Mouse (Mus musculus) urinary bladder, postnatal 4 days (tissue): ENCODE measurements at regions not wholly inside any gene's neighbourhood (a gene's known extent, or its start where the extent isn't known, plus 50 kb on each side); places are given as distances from the start of the nearest gene placed in this dataset.

Experiments used
- DNase-seq, 2 experiments: peaks; one replicate each; pipeline ENCODE4 v3.0.0; 2021 to 2022; ENCODE audit warnings: low spot score in 2 of 2

DNA sequence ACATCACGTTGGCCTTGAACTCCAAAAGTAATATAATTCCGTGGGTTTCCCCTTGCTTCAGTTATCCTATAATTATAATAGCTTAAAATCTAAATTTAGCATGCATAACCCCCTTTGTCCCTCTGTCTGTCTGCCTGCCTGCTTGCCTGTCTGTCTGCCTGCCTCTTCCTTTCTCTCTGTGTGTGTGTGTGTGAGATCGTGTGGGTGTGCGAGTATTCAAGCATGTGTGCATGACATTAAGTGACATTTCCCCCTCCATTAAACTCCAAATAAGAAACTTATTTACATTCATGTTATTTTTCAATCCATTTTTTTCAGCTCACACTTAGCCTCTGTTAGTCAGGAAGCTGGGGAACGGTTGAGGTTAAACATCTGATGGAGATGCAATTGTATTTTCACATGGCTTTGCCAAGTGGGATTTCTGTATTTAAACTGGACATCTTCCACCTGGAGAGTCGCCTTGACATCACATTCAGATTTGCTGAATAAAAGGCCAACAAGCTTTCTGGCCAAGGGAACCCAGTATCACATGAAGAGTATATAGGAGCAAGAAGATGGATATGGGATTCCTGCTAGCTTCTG, 130.8 kb upstream of the Map3k1 start:
- no peak for DNase-seq

DNA sequence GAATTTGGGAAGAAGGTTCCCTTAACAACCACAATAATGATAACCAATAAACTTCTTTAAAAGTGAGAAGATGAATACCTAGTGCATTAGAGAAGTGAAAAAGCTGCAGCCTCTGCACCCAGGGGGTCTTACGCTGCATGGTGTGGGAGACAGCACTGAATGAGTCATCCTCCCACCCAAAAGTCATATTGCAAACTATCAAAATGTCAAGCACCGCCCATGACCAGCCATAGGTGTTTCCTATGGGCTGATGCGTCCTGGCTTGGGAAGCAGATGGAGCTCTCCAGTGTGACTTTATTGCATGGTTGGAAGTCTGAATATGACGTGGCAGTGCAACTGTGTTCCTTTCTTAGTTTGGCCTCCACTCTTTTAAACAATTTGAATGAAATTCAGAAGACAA, 131.5 kb upstream of the Map3k1 start:
- no peak for DNase-seq

DNA sequence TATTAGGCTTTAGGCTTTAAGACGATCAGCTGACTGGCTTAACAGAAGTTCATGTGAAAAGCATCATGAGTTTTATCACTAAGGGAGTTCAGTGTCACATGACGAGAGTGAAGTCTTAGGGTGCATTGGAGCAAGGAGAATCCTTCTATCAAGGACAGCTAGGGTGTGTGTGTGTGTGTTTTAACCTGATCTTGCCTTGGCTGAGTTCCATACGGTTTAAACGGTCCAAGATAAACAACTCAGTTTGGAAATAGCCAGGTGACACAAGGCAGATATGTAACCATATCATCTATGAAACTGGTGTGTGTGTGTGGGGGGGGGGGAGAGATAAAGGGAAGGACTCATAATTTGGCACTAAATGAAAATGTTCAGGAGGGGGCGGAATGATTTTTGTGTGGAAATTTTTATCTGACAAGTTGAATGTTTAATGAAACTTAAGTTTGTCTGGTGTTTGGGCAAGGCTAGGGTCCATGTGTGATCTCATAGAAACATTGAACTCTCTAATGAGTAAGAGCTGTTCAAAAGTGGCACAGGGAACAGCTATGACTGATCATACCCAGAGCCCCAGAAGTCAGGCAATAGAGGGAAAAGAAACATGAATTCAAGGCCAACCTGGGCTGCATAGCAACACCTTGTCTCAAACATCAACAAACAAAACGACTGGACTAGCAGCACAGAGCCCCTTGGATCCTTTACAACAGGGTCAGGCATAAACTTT, 132.2 kb upstream of the Map3k1 start:
- DNase-seq = no peak

DNA sequence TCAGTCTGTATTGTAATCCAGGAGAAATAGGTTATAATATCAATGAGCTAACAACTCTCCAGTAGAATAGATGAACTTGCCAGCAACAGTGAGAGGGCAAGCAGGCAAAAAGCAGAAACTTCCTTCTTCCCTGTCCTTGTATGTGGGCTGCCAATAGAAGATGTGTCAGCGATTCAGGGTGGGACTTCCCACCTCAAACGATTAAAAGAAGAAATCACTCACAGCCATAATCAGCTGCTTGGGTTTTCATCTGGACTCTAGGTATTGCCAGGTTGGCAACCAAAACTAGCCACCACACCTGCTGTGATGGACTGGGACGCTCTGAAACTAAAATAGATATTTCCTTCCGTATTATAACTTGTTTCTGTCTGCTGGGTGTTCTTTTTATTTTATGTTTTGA, 133.2 kb upstream of the Map3k1 start:
- no peak for DNase-seq

DNA sequence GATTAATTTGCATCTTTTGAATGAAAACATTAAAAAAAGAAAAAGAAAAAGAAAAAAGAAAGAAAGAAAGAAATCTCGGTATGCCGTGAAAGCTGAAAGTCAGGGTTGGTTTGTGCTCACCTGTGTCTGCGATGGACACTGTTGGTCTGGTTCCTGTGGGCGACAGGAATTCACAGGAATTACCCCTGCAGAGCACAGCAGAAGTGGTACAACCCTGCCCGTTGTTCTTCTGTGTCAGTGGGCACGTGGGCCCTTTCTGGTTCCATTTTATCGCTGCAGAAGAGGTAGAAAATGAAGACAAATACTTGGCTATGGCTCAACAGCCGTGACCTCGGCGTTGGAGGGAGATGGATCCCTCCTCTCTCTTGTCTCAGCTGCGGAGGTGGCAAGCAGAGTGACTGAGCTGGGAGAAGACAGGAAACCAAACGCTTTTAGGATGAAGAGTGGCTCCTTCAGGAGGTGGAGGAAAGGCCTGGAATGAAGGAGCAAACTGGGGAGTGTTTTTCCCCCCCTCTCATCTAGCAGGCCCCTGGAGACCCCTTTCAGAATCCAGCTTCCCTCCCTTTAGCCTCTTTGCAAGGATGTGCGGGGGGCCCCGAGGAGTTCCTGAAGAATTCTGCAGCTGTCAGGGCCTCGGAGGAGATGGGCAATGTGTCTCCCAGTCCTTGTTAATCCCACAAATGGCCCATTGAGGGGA, 134.7 kb upstream of the Map3k1 start:
- DNase-seq = no peak

DNA sequence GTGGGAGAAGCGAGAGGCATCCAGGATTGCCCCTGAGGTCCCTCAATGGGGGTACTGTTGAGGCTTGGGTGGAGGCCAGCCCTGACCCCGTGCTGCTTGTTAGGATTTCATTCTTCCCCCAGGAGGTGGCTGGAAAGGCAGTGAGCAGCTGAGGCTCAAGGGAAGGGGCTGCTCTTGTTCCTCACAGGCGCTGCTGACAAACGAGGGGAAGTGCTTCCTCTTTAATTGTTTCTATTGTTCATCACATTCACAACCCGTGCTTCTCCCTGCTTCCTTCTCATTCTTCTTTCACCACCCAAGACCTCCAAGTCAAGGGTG, 135.3 kb upstream of the Map3k1 start:
- DNase-seq = no peak

DNA sequence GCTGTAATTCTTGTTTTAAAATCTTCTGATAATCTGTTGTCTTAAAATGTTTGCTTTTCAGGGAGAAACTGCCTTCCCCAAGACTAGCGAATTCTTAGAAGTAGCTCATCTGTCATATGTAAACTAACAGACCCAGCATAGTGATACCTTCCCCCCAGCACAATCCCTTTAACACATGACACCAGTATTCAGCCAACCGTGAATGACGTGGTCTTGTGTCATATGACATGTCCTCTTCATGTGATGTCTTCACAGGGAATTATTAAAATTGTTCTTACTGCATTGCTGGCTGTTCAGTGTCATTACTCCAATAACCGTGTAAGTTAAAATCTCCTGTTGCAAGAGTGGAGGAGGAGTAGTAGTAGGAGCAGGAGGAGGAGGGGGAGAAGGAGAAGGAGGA, 137.5 kb upstream of the Map3k1 start:
- no peak for DNase-seq

DNA sequence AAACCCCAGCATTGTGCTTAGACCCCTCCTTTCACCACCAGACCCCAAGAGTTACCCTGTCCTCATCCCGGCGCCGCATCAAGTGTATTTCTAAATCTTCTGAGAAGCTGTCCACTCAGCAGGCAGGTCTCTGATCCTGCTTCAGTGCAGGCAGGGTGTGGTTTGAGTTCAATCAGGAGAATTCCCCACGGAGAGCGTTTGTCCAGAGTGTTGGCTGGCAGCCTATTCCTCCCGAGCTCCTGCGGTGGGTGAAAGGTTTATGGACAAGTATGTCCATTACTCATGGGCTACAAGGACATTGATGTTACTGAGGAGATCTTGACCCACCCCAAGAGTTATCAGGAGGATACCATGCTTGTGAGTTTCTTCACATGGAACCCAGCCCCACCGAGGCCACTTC, 138.0 kb upstream of the Map3k1 start:
- DNase-seq = no peak

DNA sequence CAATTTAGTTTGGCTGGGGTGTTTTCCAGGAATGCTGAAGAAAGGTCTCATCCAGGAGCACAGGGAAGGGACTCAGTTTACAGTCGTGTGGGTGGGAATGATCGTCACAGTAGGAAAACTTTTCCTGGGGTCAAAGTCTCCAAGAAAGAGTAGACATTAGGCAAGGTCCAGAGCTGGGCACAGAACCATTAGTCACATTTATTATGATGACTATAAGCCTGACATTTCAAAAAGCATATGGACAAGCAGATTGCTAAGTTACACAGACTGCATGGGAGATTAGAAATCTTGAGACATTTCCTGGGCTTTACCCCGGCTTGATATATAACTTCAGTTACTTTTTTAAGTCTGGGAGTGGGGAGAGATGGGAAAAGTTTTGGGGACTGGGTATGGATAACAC, 139.6 kb upstream of the Map3k1 start:
- DNase-seq = no peak

DNA sequence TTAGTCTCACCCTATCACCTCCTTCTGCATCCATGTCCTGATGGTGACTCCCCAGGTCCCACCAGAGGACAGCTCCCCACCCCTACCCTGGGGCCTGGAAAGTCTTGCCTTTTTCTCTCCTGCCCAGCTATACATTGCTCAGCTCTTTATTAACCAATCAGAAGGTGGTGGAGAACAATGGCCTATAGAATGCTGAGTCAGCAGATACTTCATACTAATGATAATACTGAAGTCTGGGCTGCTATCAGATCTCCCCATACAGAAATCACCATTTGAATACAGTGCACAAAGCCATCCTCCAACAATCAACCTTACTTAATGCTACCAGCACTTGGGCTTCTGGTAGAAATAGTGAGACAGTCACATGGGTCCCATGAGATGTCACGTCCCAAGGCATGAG, 141.2 kb upstream of the Map3k1 start:
- DNase-seq = no peak

DNA sequence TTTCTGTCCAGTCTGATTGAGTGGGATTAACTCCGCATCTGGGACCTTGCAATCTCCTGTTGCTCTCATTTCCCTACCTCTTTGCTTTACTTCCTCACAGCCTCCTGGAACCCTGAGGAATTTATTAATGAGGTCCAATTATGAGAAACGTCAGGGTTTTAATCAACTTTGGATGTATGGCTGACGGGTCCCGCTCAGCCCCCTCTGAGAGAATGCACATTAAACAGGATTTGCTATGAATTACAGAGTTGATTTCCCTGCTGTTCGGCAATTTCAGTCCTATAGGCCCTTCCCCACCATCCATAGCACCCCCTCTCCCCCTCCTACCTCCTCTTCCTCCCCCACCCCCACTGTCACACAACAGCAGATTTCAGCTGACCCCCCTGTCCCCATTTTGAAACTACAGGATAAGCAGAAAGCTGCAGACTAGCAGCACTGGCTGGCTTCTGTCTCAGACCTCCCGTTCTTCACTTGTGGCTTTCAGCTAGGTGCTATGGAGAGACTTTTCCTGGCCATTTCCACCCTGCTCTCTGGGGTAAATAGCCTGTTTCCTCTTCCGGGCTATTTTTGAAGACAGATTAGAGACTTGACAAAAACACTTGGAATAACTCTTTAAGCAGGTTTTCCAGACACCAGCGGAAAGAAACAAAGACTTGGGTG, 145.2 kb upstream of the Map3k1 start:
- no peak for DNase-seq

DNA sequence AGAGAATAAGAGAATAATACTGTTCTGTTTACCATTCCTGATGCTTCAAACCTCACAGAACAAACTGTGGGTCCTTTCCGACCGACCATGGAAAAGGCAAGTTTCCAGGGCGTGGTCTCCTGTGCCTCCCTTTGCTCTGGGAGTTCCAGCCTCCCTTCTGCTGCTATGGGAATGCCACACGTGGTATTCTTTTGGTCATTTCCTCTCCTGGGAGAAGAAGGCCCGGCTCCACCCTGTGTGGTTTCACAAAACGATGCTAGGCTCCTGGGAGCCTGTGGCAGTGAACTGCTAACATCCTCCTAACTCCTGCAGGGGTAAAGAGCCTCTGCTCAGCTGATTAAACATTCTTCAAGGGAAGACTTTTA, 145.7 kb upstream of the Map3k1 start:
- DNase-seq = no peak

DNA sequence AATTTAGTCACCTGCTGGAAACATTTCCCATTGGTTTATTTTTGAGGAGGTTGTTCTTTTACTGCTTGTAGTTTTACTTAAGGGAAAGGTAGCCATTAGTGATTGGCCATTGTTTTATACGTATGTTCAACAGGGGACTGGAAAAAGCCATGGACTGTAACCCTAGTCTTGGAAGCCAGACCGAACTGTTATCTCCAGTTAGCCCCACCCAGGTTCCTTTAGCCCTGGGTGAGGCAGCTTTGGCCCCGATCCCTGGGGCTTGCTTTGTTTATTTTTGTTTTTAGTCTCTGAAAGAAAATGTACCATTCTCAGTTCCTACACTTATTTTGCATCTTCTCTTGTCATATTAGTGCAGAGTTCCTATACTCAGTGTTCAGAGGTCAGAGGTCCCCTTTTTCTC, 148.3 kb upstream of the Map3k1 start:
- no peak for DNase-seq

DNA sequence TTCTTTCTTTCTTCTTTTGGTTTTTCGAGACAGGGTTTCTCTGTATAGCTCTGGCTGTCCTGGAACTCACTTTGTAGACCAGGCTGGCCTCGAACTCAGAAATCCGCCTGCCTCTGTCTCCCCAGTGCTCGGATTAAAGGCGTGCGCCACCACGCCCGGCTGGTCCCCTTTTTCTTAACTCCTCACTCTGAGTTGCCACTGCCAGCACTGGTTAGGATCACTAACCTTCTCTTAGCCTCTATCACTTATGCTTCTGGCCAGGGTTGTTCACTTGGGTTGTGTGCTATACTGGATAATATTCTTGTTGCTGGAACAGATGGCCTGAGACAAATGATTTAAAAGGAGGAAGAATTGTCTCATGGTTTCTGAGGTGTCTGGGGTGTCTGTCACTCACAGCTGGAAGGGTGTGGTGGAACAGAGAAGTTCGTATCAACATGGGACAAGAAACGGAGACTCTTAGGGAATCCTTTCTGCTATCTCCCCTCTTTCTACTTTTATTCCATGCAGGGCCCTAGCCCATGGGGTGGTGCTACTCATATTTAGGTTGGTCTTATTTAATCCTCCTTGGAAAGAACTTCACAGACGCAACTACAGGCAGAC, 149.0 kb upstream of the Map3k1 start:
- no peak for DNase-seq

DNA sequence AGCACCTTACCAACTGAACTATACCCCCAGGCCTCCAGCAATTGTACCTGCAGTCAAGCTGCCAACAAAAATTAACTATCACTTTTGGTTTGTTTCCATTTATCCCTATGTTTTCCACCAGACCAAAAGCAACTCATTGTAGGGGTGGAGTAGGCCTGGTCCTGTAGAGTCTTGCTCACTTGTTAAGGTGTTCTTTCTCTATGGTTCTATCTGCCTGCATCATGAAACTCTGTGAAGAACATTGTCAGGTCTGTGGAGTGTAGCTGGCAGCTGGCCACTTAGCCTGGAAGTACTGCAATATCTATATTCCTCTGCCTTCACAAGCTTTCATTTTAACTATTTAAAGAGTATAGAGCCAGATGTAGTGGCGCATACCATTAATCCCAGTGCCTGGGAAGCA, 149.6 kb upstream of the Map3k1 start:
- no peak for DNase-seq

DNA sequence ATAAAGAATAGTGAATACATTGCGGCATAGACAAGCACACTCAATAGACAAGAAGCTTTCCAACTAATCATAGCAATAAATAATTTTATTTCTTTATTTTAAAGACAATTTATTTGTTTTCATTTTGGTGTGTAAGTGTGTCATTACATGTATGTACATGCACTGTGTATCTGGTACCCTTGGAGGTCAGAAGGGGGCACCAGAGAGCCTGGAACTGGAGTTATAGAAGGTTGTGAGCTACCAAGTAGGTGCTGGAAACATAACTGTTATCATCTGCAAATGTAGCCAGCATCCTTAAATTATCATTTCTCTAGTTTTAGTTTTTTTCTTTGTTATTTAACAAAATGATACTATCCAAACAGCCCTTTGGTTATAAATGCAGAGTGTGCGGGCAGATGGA, 151.2 kb upstream of the Map3k1 start:
- no peak for DNase-seq

DNA sequence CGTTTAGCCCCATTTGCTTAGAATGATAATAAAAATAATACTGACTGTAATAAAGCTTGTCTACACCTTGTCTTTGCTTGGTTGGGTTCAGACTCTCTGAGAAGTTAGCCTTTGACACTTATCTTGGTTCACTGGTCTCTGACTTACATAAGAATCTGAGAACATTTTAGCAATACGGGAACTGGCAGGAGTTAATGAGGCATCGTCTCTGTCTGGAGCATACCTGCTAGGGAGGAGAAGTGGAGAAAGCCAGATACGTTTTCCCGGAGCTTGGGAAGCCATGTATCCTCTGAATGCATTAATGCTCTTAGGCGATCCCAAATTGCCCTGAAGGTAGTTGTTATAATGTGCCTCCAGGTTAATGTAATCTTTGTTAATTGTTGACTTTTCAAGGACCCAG, 152.6 kb upstream of the Map3k1 start:
- no peak for DNase-seq

DNA sequence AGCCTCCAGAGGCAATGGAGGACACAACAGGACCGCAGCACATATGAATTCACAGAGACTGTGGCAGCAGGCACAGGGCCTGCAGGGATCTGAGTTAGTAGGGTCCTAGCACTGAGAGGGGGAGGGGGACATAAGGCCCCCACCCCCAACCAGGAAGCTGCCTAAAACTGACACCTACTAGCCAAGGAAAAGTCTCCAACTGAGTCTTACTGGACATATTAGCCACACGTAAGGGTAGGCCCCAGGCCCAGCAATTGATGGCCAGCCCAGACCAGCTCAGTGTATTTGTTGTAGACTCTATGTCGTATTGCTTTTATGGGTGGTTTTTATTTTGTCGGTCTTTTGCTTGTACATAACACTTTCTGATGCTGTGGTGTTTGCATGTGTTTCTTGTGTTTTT, 153.4 kb upstream of the Map3k1 start:
- DNase-seq = no peak

DNA sequence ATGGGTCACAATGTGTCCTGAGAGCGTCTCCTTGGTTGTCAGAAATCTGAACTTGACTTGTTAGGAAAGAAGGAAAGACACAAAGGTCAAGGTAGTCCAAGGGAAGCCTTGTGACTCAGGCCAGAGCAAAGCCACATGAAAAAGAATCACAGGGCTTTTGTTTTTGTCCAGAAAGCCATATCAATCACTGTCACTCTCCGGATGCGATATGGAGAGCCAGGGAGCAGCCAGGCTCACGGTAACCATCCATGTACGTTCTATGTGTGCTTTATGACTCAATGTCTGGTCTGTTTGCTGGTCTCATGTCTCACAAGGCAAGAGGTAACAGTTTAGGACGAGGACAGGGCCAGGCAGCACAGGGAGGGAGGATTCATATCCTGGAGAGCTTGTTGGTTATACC, 157.3 kb upstream of the Map3k1 start:
- DNase-seq = no peak

DNA sequence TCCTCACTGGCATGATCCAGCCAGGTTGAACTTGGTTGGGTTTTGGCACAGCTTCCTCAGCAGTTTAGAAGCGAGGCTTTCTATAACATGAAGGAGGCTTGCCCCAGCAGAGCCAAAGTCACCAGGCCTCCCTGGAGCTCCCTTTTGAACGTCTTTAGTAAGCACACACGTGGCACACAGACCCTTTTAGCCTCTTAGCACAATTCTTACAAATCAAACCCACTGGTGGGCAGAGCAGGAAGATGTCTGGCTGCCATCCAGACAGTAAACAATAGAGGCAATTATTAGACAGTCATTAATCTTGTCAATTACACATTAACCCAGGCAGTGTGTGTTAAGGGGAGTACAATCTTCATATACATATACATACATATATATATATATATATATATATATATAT, 157.8 kb upstream of the Map3k1 start:
- no peak for DNase-seq

DNA sequence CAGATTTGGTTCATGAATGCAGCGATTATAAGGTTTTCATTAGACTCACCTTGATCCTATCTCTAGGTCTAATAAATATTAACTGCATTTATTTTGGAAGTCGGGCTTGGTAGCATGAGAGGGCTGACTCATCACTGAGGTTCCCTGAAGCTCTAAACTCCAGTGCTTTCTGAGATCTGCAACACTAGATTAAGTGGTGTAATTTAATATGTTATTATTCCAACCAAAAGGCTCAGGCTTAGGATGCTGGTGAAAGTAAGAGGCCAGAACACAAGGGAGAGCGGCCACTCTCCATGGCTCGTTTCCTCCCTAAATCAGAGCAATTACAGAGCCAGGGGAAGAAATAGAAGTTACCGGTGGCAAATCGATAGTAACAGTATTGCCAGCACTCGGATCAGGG, 159.4 kb upstream of the Map3k1 start:
- DNase-seq = no peak

DNA sequence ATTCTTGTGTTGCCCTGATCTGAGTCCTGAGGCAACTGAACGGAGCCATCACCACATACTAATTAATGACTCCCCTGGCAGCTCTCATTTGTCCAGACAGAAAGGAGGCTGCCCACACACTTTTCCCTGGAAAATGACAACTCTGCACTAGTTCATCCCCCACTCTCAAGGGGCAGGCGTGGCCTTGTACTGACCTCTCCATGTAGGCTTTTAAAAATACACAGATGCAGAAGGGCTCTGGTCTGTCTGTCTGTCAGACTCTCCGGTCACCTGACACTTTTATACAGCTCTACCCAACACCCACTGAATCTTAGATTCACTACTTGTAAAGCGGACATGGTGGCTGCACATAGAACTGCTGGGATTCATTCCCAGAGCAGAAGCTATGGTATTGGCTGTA, 165.5 kb upstream of the Map3k1 start:
- no peak for DNase-seq

DNA sequence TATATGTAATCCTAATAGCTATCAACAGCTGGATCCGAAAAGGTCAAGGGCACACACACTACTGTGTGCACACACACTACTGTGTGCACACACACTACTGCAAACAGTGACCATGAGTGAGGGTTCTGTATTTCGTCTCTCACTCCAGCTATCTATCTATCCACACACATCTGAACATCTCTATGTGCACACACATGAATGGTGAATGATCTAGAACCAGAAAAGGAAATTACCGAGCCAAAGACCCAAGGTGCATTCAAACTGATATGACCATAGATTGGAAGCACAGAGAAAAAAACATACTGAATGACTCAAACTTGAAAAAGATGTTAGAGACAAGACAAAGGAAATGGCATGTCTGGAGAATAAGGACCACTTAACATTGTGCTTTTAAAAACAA, 166.8 kb upstream of the Map3k1 start:
- DNase-seq = no peak
